Mouse (Mus musculus) CH12F3 (cell line): ENCODE measurements at regions not wholly inside any gene's neighbourhood (a gene's known extent, or its start where the extent isn't known, plus 50 kb on each side); places are given as distances from the start of the nearest gene placed in this dataset.

Experiments used
- in situ Hi-C: fragments of 300-500 bp; cut with MboI; formaldehyde crosslinking; loops from 2 replicates; pipeline ENCODE4 v1.14.3; 2020; ENCODE audit warnings: low sequenced_read_pairs

- in situ Hi-C loops: no loop called here
Observed at GRCm38 (mm10) chr4:142789048-142789447, 423.7 kb downstream of the Prdm2 start.

DNA sequence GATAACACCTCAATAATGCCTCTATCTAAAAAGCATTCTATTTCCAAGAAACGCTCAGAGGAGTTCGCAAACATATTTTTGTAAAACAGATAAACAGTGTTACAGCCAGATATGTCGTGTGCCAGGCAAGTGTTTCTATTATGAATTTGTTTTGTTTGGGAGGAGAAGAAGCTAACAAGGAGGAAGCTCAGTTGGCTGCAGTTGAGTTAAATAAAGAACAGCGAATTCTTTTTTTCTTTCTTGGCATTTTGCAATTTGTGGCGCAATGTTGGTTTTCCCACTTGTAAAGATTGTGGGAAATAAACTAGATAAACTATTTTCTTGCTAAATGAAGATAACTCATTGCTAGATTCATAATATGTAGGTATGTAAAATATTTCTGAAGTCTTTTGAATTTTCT lies 427.4 kb downstream of the Prdm2 start:
- in situ Hi-C loops: no loop called here

DNA sequence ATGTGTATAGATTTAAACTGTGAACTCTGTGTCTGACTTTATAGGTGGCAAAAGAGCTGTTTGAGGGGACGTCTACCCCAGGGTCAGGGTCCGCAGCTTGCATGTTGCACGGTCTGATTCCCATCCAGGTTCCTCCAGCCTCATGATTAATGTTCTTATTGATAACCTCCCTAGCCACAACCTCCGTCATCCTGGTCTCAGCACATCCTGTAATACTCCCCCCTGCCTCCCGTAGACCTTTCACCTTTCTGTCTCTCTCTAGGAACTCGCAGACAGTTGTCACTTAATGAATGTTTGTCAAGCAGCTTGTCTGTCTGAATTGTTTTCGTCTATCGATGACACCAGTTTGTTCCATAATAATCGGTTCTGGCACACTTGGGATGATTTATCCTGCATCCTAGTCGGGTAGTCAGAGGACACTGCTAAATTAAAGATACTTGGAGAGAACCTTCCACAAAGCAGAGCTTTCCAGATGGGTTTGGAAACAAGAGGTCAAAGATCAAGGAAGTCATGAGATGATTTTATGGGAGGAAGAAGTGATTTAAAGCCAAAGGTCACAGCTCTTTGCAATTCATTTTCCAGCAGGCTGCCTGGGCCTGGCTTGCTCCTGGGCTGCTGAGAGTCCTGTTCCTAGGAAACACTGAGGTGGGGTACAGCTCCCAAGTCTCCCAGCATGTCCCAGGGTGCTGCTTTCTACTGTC lies 435.9 kb downstream of the Prdm2 start:
- in situ Hi-C loops: no loop called here

GRCm38 (mm10) chr4:142775023-142775422 lies 437.8 kb downstream of the Prdm2 start:
- in situ Hi-C loops: no loop called here

DNA sequence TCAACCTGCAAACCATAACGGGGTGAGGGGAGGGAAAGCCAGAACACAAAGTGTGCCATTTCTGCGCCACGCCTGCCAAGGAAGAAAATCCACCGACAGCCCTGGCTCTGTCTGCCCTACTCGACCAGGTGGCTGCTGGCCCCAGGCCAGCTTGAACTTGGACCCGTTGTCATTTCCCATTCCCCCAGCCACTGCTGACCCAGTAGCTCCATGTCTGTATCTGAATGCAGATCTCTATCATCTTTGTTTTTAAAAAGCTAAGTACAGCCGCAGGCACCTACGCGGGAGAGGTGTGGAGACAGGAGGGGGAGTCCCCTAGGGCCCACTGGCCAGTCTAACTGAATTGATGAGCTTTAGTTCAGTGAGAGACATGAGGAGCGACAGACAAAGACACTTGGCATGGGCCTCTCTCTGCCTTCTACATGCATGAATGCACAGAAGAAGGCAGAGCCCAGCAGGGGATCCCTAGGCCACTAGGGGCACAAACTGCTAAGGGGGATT lies 439.1 kb downstream of the Prdm2 start:
- in situ Hi-C loops: no loop called here

DNA sequence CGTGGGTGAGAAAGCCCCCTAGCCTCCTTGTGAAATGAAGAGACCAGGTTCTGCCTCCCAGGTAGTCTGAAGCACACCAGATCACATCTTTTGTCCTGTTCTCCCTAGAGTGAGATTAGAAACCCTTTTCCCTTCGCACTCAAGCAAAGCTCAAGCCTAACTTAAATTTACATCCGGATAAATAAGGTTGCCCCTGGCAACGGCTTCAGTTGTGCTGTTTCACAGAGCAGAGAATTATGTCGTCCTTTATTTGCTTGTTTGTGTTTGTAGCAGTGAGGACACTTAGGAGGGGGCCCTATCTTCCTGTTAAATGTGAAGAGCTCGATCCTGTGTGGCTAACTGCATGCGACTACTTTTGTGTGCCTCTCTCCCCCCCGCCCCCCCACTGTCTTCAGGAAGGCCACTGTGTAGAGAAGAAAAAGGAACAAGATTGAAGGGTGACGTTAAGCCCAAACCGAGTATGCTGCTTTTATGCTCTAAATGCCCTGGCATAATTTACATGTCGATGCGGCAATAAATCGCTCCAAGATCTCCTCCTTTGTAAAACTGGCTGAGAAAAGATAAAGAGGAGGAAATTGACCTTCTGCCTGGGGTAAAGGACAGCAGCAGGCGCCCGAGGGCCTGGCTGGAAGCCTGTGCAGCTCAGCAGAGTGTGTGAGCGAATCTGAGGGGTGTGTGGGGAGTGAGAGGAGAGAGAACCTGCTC lies 439.9 kb downstream of the Prdm2 start:
- in situ Hi-C loops: no loop called here

DNA sequence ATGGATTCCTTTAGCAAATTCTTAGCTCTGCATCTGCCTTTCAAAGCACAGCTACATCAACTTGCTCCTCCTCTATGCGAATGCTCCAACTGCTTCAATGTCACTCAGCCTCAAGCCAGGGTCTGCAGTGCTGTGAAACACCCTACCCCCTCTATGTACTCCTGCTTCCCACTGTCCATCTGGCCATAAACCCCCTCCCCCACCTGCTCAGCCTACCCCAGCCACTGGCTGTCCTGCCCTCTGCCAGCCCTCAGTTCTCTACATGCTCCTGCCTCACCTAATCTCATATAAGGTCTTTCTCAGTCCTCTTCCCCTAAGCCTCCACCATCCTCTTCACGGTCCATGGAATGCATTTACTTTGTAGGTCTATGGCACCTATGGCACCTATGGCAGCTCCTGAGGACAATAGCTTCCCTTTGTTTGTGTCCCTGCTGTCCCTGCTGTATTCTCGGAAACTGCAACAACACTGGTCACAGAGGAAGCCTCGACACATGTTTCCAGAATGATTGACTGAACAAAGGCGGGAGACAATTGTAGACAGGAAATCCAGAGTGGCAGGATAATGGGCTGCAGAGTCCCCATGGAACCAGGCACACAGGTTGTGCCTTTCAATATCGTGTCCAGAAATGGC lies 441.2 kb downstream of the Prdm2 start:
- in situ Hi-C loops: no loop called here

DNA sequence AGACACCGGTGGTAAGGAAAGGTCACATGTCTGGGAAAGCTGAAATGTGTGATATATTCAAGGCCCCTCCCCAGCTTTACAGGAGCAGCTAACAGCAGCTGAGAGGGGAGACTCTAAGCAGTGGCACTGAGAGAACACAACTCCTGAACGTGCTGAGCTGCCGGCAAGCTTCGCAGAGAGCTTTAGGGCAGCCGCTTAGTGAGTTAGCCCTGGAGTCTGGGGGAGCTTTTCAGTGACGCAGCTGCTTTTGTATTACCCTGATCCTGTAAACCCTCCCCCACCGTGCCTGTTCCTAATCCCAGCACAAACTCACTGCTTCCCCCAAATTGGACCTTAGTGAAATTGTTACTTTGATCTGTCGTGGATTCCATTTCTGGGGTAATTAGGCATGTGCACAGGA lies 442.6 kb downstream of the Prdm2 start:
- in situ Hi-C loops: no loop called here

DNA sequence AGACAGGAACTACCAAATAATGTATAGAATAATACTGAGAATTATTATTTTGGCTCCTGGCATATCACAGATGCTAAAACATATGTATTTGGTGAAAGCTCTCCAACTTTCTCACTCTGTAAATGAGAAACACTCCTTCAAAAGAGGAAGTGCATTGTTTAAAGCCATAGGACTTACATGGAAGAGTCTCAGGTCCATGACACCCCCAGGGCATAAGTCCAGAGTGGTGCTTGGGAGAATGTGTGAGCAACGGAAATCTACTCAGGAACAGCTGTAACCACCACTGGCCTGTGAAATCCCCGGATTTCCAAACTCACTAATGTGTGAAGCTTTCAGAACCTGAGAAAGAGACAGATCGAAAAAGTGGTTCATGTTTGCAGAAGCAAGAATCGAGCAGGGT lies 445.1 kb downstream of the Prdm2 start:
- in situ Hi-C loops: no loop called here

DNA sequence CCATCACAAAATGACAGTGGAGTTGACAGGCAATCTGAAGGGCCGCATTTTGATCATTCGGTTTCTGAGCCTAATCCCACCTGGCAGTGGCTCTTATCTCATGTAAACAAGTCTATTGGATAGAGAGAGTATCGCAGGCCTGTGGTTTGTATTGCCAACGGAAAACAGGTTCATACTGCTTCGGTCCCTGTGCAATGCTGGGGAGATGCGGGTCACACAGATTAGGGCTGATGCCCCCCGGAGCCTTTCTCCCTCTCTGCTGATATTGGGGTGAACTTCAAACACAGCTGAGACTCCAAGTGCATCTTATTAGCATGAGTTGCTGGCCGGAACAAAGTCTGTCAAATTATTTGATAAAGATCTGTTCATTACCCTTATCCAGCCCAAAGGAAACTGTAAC lies 451.2 kb downstream of the Prdm2 start:
- in situ Hi-C loops: no loop called here

- in situ Hi-C loops: no loop called here
Observed at GRCm38 (mm10) chr4:142758102-142758501, 454.7 kb downstream of the Prdm2 start.

- in situ Hi-C loops: no loop called here
Observed at GRCm38 (mm10) chr4:142756332-142756731, 456.5 kb downstream of the Prdm2 start.

DNA sequence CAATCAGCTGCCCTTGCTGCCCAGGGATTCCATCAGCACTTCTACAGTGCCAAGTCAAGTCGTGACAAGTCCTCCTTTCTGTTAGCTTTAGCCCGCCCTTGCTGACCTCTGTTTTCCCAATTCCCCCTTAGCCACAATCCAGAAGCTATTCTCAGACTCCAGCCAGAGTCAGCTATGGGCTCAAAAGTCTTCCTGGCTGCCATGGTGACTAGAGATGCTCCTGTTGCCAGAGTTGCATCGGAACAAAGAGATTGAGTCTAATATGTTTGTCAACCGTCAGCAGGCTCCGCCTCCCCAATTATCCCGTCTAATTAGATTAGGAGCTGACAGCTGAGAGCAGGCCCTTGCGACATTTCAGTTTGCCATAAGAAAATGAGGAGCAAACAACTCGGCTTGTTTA lies 462.9 kb downstream of the Prdm2 start:
- in situ Hi-C loops: no loop called here

- in situ Hi-C loops: no loop called here
Observed at GRCm38 (mm10) chr4:142723554-142723907, 484.3 kb upstream of the Kazn start.

DNA sequence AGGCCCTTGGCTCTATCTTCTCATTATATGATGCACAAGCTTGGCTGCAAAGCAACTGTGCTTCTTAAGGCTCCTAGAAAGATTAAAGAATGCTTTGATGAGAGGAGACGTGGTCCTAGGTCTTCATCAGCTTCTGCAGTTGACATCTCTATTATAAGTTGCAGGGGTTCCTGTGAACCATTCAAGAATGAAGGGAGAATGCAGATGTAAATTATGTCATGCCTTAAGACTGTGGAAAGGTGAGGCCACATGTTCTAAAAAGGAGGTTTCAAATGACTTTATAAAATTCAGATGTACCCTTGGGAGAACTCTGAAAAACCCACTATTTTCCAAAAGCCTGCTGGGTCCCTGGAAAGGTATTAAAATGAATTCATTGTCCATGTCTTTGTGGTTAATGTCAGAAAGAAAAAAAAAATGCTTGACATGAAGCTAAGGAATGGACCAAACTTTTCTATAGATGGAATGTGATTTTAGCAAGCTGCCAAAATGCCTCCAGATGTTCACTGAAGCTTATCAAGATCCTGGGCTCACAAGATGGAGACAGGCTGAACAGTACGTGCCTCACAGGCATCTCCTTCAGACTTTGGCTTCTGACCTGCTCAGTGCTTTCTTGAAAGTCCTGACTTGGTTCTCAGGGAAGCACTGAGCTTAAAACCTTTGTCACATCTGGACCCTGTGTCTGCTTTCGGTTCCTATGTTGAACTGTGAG lies 483.8 kb upstream of the Kazn start:
- in situ Hi-C loops: no loop called here

GRCm38 (mm10) chr4:142701606-142702005 lies 462.4 kb upstream of the Kazn start:
- in situ Hi-C loops: no loop called here

DNA sequence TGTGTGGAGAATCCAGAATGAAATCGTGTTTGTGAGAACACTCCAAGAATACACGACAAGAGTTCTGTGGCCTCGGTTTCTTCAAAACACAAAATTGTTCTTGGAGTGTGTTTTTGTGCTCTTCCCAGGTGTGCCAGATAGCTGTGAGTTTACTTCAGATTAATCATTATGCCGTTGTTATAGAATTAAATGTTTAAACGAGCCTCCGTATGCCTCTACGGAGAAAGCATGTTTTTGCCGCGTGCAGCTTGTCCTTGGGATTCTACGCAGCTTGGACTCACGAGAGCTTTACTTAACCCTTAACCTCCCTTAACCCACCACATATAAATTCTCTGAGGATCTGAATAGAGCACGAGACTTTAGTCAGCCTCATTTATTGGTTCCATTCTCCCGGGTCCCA lies 455.7 kb upstream of the Kazn start:
- in situ Hi-C loops: no loop called here

- in situ Hi-C loops: no loop called here
Observed at GRCm38 (mm10) chr4:142688241-142688640, 449.0 kb upstream of the Kazn start.

GRCm38 (mm10) chr4:142677426-142677825 lies 438.2 kb upstream of the Kazn start:
- in situ Hi-C loops: no loop called here

DNA sequence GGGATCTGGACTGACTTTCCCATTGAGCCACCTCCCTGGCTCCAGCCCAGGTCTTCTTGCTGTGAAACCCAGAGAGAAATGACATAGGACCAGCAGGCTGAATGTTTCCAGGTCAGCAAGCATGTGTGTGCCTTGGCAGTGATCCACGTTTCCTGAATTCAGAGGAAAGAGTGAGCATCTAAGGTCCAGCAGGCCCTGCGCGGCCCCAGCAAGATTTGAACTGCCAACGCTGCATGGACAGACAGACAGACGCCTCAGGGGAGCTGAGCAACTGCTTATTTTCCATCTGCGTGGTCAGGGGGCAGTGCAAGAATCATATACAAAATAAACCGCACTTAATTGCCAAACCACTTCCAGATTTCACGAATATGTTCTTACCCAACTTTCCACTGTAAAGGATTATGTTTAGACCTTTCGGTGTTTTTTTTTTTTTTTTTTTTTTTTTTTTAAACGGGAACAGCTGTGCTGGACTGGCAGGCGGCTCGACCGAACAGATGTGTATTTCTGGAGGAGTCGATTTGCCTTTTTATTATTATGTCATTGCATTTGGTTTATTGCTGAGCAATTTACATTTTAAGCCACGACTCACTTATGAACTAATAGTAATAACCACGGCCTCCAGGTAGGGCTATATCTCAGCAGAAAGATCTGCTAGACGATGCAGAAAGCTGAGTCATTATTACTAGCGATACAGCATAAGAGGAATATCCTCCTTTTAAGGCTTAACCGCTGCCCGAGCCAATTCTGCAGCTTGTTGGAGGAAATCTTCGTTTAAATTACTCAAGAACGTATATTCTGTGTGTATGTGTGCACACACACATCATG lies 435.7 kb upstream of the Kazn start:
- in situ Hi-C loops: no loop called here
